Mouse (Mus musculus) monocyte, adult 2 months (primary cell): ENCODE measurements around the gene Neu3.

Source experiments
- DNase-seq, 2 experiments: peaks; one replicate each; pipeline ENCODE4 v3.0.0; 2022; ENCODE audit warnings: low spot score in 2 of 2, low read depth in 1 of 2

Gene Neu3

DNA sequence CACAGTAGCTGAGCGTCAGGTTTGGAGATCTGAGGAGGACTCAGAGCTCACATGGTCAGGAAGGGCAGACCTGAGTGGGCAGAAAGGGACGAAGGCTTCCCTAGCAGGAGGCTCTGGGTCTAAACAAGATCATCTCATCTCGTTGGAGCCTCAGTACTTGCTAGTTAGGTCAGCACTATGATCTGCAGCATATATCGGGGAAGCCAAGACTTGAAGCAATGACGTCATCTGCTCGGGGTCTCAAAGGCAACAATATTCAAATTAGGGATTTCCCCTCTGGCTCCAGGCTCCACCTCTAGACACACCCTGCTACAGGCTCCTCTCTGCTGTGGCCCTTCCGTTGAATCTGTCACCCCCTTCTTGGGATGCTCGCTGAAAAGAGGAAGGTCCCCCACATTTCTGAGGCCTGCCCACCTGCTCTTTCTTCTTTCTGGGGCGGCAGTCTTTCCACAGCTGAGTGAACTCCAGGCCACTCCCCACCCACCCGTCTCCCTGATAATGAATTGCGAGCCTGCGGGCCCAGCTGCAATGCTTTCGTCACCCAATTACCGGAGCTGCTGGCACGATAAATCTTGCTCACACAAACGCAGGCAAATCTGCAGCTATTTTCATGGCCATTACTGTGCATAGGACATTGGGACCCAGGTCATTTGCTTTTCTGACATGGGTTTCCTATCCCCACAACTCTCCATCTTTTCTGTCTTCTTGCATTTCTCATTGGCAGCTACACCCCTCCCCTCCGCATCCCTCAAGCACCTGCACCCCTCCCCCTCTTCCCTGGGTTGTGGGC is 32.8 kb downstream of the Neu3 start:
- no peak for DNase-seq

DNA sequence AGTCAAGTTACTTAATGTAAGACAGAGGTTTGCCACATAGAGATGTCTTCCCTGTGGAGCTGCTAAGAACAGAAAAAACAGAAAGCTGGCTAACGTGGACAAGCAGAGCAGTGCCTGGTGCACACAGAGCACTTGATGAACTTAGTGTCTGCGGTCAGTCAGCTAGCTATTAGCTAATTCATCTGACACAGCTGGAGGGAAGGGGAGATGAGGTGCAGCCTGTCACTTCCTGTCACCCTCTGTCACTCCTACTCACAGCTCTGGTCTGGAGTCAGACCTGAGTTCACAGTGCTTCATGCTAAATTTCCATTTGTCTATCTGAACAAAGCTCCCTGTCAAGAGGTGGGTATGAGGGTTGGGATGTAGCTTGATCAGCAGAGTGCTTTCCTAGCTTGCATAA is 34.1 kb downstream of the Neu3 start:
- DNase-seq: no peak

DNA sequence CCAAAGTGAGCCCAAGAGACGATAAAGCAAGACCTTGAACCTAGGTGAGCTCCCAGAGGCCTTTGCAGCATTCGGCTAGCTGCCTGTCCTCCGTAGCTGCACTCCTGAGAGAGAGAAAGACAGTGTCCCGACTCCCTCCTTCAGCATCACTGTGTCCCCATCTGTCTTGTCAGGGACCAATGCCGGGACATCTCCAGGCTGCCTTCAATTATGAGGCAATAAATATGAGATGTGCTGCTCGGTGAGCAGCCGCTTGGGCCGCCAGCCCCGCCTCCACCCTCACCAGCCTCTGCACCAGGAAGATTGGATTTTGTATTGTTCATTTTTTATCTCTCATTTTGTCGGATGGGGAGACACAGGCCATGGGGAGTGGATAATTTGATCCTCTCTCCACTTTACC is 37.4 kb downstream of the Neu3 start:
- DNase-seq: no peak

DNA sequence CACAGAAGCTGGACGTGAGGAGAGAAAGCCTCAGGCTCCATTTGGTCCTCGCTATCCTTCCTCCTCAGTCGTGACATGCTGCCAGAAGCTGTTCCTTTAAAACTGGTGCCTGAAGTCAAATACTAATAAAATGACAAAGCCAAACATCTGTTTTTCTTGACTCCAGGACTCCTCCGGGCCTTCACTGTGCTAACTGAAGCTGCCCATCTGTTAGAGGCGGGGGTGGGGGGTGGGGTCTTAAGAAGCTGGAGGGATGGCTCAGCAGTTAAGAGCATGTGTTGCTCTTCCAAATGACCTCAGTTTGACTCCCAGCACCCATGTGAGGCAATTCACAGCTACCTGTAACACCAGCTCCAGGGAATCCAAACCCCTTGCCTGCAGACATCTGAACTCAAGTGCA is 39.7 kb downstream of the Neu3 start:
- DNase-seq: no peak

DNA sequence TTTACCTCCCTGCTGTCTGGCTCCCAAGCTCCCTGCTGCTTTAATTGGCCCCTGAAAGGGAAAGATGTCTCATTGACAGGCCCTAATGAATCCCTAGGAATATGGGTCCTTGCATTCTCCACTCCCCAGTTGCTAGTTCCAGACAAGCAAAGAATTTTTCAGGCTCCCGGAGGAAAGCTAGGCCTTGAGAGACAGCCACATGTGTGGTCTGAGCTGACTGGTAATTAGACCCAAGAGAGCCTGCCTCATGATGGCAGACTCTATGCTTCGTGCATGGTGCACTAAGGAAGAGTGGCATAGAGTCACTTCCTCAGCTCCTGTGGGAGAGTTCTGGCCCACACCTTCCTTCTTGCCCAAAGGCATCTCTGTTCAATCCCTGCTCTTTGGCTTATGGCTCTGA is 40.3 kb downstream of the Neu3 start:
- no peak for DNase-seq

DNA sequence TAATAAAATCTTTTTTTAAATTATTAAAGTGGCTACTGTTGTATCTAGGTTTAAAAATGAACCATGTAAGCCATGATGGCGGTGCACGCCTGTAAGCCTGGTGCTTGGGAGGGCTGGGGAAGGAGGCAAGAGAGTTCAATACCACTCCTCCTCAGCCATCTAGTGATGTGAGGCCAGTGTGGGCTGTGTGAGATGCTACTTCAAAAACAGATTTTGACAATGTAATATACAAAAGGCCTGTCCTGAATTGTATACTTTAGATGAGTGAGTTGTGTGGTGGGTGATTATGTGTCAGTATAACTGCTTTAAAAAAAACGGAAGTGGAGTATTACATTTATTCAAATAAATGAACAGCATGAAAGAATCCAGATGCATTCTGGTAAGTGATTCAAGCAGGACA is 41.4 kb downstream of the Neu3 start:
- no peak for DNase-seq

DNA sequence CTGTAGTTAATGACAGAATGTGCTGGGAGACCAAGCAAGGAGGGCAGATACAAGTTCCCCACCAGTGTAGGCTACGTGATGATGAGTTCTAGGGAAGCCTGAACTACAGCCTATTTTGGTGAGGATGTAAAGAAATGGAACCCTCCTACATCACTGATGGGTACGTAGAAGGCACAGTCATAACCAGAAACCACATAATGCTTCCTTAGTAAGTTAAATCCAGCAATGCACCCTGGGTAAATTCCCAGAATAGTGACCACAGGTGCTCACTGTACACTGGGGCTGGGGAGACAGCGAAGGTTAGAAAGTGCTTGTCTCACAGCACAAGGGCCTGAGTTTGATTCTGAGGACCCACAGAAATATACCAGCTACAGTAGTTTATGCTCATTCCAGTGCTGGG is 42.7 kb downstream of the Neu3 start:
- no peak for DNase-seq

DNA sequence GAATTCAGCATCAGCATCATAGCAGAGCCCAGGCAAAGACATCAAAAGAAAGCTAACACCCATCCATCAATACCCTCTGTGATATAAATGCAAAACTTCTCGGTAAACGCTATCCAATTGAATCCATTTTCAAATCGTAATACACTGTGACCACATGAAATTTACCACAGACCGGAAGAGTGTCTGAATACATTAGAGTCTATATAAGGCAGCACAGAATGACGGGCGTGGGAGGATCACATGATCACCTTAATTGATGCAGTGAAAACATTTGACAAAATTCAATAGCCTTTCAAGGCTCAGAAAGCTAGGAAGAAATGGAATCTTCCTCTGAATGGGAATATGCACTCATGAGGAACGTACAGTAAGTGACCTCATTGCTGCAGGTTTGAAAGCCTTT is 44.8 kb downstream of the Neu3 start:
- DNase-seq: no peak

DNA sequence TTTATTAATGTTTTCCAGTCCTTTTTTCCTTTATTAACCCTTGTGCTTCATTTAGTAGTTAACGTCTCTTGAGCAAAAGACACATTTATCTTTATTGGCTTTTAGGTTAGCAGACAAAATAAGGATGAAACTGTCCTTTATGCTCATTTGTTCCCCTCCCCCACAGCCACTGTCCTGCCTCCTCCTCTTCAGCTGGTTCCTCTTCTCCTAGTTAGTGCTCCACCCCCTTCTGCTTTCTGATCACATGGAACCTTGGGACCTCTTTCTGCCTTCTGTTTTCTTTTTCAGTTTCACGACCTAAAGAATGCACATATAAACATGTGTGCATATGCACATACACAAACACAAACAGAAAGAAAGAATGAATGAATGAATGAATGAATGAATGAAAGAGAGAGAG is 46.3 kb downstream of the Neu3 start:
- DNase-seq: peak in 1 of 2 experiments; percentile 3

DNA sequence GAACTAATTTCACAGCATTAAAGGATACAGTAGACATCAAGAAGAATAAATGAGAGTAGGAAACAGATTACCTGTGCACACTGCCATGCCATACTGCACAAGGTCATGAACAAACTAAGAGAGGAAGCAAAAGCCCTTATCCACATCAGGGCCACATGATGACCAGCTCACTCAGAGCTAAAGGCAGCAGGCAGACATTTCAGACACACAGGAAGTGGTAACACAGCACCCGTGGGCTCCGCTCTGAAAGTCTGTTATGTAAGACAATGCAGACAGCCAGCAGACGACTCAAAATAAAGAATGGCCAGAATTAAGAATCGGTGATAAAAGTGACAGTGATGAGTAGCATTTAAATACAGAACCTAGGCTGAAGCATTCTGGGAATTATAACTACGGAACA is 46.8 kb downstream of the Neu3 start:
- DNase-seq: peak in 1 of 2 experiments; percentile 8

DNA sequence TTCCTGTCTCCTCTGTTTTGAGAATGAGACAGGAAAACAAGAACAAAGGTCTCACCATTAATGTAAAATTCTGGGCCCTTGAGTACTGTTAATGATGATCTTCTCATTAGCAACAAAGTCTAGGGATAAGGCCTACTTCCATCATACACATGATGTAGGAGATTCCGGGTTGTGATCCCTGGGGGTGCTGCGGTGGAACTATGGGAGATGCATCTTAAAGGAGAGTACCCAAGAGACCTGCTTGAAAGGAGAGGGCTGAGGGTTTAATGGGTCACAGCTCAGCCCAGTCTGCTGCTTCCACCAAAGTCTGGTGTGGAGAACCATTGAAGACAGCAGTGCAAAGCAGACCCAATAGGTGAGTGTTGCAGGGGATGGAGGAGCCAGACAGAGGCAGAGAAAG is 65.0 kb downstream of the Neu3 start, which contains the start of gene Olfr521:
Gene Olfr521, plus strand, starts transcription at position 301 of the 400 bp plus-strand sequence.
- no peak for DNase-seq
